Mouse (Mus musculus): ENCODE measurements around the gene Olfr1257.

The Olfr1257 gene

GRCm38 (mm10) chr2:89878137-89878536 lies at the start of gene Olfr1257:
Gene Olfr1257, plus strand, starts transcription at chr2:89878437.
- WGBS, result 85% methylated on average over 1 of the region's 1 CpGs

GRCm38 (mm10) chr2:89841455-89841854 lies 36.8 kb upstream of the Olfr1257 start, which contains the start of gene Olfr1256:
Gene Olfr1256, minus strand, starts transcription at chr2:89841555.
- 67% methylated on average over 2 of the region's 2 CpGs for WGBS

GRCm38 (mm10) chr2:89848105-89848504 lies 30.1 kb upstream of the Olfr1257 start, which contains the start of gene Olfr48:
Gene Olfr48, minus strand, starts transcription at chr2:89848205.
- WGBS, result 85% methylated on average over 5 of the region's 5 CpGs

DNA sequence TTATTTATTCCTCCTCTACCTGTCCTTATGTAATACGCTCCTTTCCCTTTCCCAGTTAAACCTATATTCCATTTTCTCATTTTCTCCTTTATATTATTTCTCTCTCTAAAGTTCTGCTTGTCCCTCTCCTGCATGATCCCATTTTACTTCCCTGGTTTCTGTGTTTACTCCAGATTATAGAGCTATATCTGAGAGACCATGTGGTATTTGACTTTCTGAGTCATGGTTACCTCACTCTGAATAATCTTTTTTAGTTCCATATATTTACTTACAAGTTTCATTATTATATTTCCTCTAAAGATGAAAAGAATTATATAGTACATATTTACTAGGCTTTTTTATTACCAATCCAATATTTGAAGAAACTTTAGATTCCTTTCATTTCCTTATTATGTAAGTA lies 29.0 kb upstream of the Olfr1257 start:
- 100% methylated on average over 1 of the region's 1 CpGs for WGBS

GRCm38 (mm10) chr2:89912616-89913015 lies 34.4 kb downstream of the Olfr1257 start:
- whole genome bisulfite sequencing, result 91% methylated on average over 9 of the region's 9 CpGs

DNA sequence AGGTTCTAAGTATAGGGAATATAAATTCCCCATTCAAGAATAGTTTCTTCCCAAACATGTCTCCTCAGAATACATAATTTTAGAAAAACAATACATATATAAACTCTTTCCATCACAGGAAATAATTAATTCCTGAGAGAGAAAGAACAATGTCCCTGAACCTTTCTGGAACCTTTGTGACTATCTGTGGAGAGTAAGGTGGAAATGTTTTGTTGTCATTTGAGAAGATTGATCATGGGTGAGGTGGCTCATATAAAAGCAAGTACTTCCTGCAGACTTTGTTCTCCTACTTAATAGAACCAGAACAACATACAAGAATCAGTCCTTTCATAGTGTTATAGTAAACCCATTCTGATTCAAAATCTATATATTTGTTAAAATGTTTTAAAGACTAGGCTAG lies 48.8 kb downstream of the Olfr1257 start, which contains the start of gene Olfr1258:
TSS of gene Olfr1258 (plus strand) at position 301 of the 400 bp plus-strand sequence.

All from cerebral cortex, adult 2 months (tissue).